Mouse (Mus musculus) CH12.LX (cell line): ENCODE data around the gene Sowahc. TPM values are rescaled to one million over a fixed set of nuclear protein-coding genes. Genes with fewer than 3 reads are reported as not detected.
A peak's percentile ranks its signal among the peaks of the same experiment; 100 is the strongest.

Source experiments
- DNase-seq: peaks from one replicate; pipeline ENCODE4 v3.0.0-alpha.2; 2013; ENCODE audit errors: extremely low read depth
- H3K27ac ChIP-seq: 2 replicates; pipeline ENCODE4 v1.5.1; 2012; ENCODE audit warnings: low read depth, mild to moderate bottlenecking, control low read depth, moderate library complexity; ENCODE audit not compliant: insufficient read depth
- H3K27me3 ChIP-seq: replicated peaks from 2 replicates; pipeline ENCODE3; 2012; ENCODE audit warnings: inconsistent platforms
- H3K36me3 ChIP-seq, 2 experiments: replicated peaks in 1 of 2; 2 replicates each; pipeline versions ENCODE3 to v1.6.1; 2012; ENCODE audit warnings: inconsistent platforms in 1 of 2, low read length in 1 of 2, mild to moderate bottlenecking in 1 of 2, mixed read lengths in 1 of 2, moderate library complexity in 1 of 2; ENCODE audit not compliant: control insufficient read depth in 1 of 2, insufficient read depth in 1 of 2
- H3K4me1 ChIP-seq, 2 experiments: 2 replicates each; pipeline ENCODE4 v1.6.1; 2012; ENCODE audit warnings: inconsistent platforms in 1 of 2, moderate library complexity in 1 of 2; ENCODE audit not compliant: insufficient read depth in 2 of 2, control insufficient read depth in 1 of 2
- H3K4me2 ChIP-seq: 2 replicates; pipeline ENCODE4 v1.6.1; 2012; ENCODE audit warnings: low read depth, mild to moderate bottlenecking, control low read depth; ENCODE audit not compliant: poor library complexity, insufficient read depth, severe bottlenecking
- H3K4me3 ChIP-seq, 3 experiments: fragments of 150-350 bp in 1 of 3; sonication (generic) in 1 of 3; replicated peaks in 1 of 3; 2 replicates each; pipeline versions ENCODE3 to v1.5.1; 2011 to 2012; ENCODE audit warnings: low read depth in 2 of 3, low read length in 2 of 3, mild to moderate bottlenecking in 2 of 3, moderate library complexity in 2 of 3, control low read depth in 1 of 3, improper control_type of control experiment in 1 of 3, inconsistent platforms in 1 of 3, mixed read lengths in 1 of 3; ENCODE audit not compliant: poor library complexity in 1 of 3
- H3K79me2 ChIP-seq: replicated peaks from 2 replicates; pipeline ENCODE4 v1.6.1; 2012; ENCODE audit warnings: mild to moderate bottlenecking, moderate library complexity; ENCODE audit not compliant: control insufficient read depth, poor library complexity, insufficient read depth, severe bottlenecking; ENCODE audit errors: extremely low read depth
- H3K9ac ChIP-seq: 2 replicates; pipeline ENCODE4 v1.6.1; 2012; ENCODE audit warnings: low read depth, mild to moderate bottlenecking, control low read depth, moderate library complexity; ENCODE audit not compliant: insufficient read depth
- H3K9me3 ChIP-seq: replicated peaks from 2 replicates; pipeline ENCODE3; 2012; ENCODE audit warnings: low read length, inconsistent platforms, mixed read lengths
- BHLHE40 ChIP-seq: IDR thresholded peaks from 2 replicates; pipeline ENCODE4 v1.6.1; 2011; ENCODE audit warnings: mild to moderate bottlenecking, low read depth, low read length, improper control_type of control experiment
- CHD2 ChIP-seq: IDR thresholded peaks from 2 replicates; pipeline ENCODE4 v1.6.1; 2011; ENCODE audit warnings: low read length, improper control_type of control experiment
- E2F4 ChIP-seq: IDR thresholded peaks from 2 replicates; pipeline ENCODE4 v1.6.1; 2011; ENCODE audit warnings: low read depth, low read length, improper control_type of control experiment; ENCODE audit not compliant: insufficient replicate concordance
- ELF1 ChIP-seq: IDR thresholded peaks from 2 replicates; pipeline ENCODE4 v1.6.1; 2014; ENCODE audit warnings: low read depth, mild to moderate bottlenecking, inconsistent platforms, low read length, improper control_type of control experiment
- EP300 ChIP-seq: IDR thresholded peaks from 2 replicates; pipeline ENCODE4 v1.6.1; 2011; ENCODE audit warnings: low read length, improper control_type of control experiment
- ETS1 ChIP-seq: conservative IDR thresholded peaks from 2 replicates; pipeline ENCODE4 v1.6.1; 2012; ENCODE audit warnings: low read depth, mild to moderate bottlenecking, inconsistent platforms, low read length, improper control_type of control experiment, moderate library complexity
- HCFC1 ChIP-seq: IDR thresholded peaks from 2 replicates; pipeline ENCODE4 v1.6.1; 2012; ENCODE audit warnings: low read depth, mild to moderate bottlenecking, inconsistent platforms, low read length, improper control_type of control experiment
- IRF4 ChIP-seq: IDR thresholded peaks from 2 replicates; pipeline ENCODE4 v1.6.1; 2014; ENCODE audit warnings: low read depth, mild to moderate bottlenecking, inconsistent platforms, low read length, improper control_type of control experiment
- JUN ChIP-seq: IDR thresholded peaks from 2 replicates; pipeline ENCODE4 v1.6.1; 2011; ENCODE audit warnings: low read depth, mild to moderate bottlenecking, low read length, improper control_type of control experiment, moderate library complexity; ENCODE audit not compliant: insufficient read depth
- JUND ChIP-seq: conservative IDR thresholded peaks from 2 replicates; pipeline ENCODE4 v1.6.1; 2011; ENCODE audit warnings: low read depth, low read length, improper control_type of control experiment
- MAX ChIP-seq: IDR thresholded peaks from 2 replicates; pipeline ENCODE4 v1.6.1; 2011; ENCODE audit warnings: low read length, improper control_type of control experiment
- MAZ ChIP-seq: IDR thresholded peaks from 2 replicates; pipeline ENCODE4 v1.6.1; 2012; ENCODE audit warnings: low read depth, mild to moderate bottlenecking, inconsistent platforms, low read length, improper control_type of control experiment, moderate library complexity
- MXI1 ChIP-seq: IDR thresholded peaks from 2 replicates; pipeline ENCODE4 v1.6.1; 2011; ENCODE audit warnings: mild to moderate bottlenecking, low read depth, low read length, improper control_type of control experiment
- POLR2A ChIP-seq: IDR thresholded peaks from 2 replicates; pipeline ENCODE4 v1.6.1; 2011; ENCODE audit warnings: low read depth, mild to moderate bottlenecking, improper control_type of control experiment, low read length
- RCOR1 ChIP-seq: conservative IDR thresholded peaks from 2 replicates; pipeline ENCODE4 v1.6.1; 2012; ENCODE audit warnings: low read depth, mild to moderate bottlenecking, inconsistent platforms, low read length, improper control_type of control experiment
- SIN3A ChIP-seq: IDR thresholded peaks from 2 replicates; pipeline ENCODE4 v1.6.1; 2012; ENCODE audit warnings: low read length, improper control_type of control experiment, inconsistent platforms
- SMC3 ChIP-seq: IDR thresholded peaks from 2 replicates; pipeline ENCODE4 v1.6.1; 2011; ENCODE audit warnings: low read depth, low read length, improper control_type of control experiment
- UBTF ChIP-seq: IDR thresholded peaks from 2 replicates; pipeline ENCODE4 v1.6.1; 2012; ENCODE audit warnings: low read depth, mild to moderate bottlenecking, inconsistent platforms, low read length, improper control_type of control experiment, moderate library complexity
- USF1 ChIP-seq: IDR thresholded peaks from 2 replicates; pipeline ENCODE4 v1.6.1; 2014; ENCODE audit warnings: low read depth, mild to moderate bottlenecking, inconsistent platforms, low read length, improper control_type of control experiment
- ZKSCAN1 ChIP-seq: IDR thresholded peaks from 2 replicates; pipeline ENCODE4 v1.6.1; 2012; ENCODE audit warnings: low read depth, inconsistent platforms, low read length, improper control_type of control experiment, borderline replicate concordance
- dilution Hi-C: fragments of 300-500 bp; cut with MboI; formaldehyde crosslinking; loops from 2 replicates; pipeline ENCODE4 v1.14.3; 2020; ENCODE audit warnings: low sequenced_read_pairs; ENCODE audit not compliant: extremely low pct_unique_long_range_greater_than_20kb, extremely low pct_ligation_motif_present
- in situ Hi-C: fragments of 300-500 bp; cut with MboI; formaldehyde crosslinking; loops from 3 replicates; pipeline ENCODE4 v1.14.3; 2019; ENCODE audit warnings: low sequenced_read_pairs, low pct_ligation_motif_present, low pct_unique_long_range_greater_than_20kb, mixed read lengths
- polyA plus RNA-seq: library from polyadenylated mRNA; unstranded; fragments of >175 nt; gene quantifications from 2 replicates; pipeline ENCODE4 v1.2.1, GENCODE M21; 2012; ENCODE audit warnings: low read depth; ENCODE audit not compliant: insufficient read length
- total RNA-seq, 2 experiments: library from RNA; depleted of rRNA; stranded (reverse); fragments of 300-350 nt in 1 of 2; fragments of >200 nt in 1 of 2; gene quantifications; 2 replicates each; pipeline ENCODE4 v1.2.3; 2012 to 2014

The Sowahc gene
- total and polyA plus RNA-seq, 3 experiments = 19.9 to 50.0 (median 25.9) TPM

DNA sequence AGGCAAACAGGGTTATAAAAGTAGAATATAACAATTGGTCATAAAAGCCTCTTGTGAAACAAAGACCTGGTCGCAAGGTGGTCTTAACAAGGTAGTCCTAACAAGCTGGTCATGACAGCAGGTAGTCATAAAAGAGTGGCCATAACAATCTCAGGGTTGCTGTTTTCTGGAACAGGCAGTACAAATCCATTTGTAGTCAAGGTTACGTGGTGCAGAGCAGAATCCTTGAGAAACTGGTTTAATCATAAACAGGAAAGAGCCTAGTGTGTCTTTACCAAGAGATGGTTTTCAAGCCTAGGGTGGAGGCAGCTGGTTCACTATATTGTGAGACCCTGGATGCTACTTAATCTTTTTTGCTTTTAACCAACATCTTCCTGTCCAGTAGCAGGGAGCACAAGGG is 45.5 kb downstream of the Sowahc start:
- Histone ChIP-seq H3K79me2 (no peaks in the 10 kb centered on the region), H3K4me2 (no peak overlapping the region), H3K27ac (no peak overlapping the region), H3K4me3 (no peak overlapping the region), H3K9ac (no peak overlapping the region), H3K4me1 (peaks cover 5 to 43% of the 10 kb centered on the region in 2 experiments)
- dilution Hi-C loops = no loop called here
- DNase-seq = no peak
- no peak for TF ChIP-seq JUND
- no peak for TF ChIP-seq MAZ
- TF ChIP-seq ELF1 = no peak
- no peak for TF ChIP-seq HCFC1
- no peak for TF ChIP-seq UBTF
- TF ChIP-seq RCOR1 = no peak
- TF ChIP-seq POLR2A = no peak
- no peak for TF ChIP-seq CHD2
- no peak for TF ChIP-seq JUN
- no peak for TF ChIP-seq E2F4
- no peak for TF ChIP-seq SMC3
- TF ChIP-seq MAX = no peak
- TF ChIP-seq USF1 = no peak
- TF ChIP-seq ETS1 = no peak
- TF ChIP-seq MXI1 = no peak
- no peak for TF ChIP-seq ZKSCAN1
- TF ChIP-seq, all 38 proteins: peak for 0
- H3K36me3 ChIP-seq = no peaks in the 10 kb centered on the region
- no peaks in the 10 kb centered on the region for H3K9me3 ChIP-seq
- in situ Hi-C loops = no loop called here
- H3K27me3 ChIP-seq = no peaks in the 10 kb centered on the region

DNA sequence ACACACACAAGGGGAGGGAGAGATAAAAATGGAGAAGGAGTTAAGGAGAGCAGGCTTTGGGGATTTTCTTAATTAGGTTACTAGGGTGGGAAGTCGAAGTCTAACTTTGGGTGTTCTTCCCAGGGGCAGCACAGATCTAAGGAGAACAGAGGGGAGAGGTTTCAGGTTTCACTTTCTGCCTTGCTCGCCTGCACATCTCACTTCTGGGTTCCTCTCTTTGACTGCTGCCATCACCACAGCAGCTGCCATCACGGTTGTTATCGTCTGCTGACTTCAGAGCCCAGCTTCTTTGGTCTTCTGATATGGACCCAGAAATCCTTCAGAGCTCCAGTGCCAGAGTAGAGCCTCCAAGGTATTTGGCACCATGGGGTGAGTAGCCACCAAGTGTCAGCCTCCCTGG is 46.4 kb downstream of the Sowahc start:
- dilution Hi-C loops (no loop called here), in situ Hi-C loops (no loop called here)
- TF ChIP-seq SMC3 (peak; percentile 12; the same call in 1 of the 2 replicates), IRF4 (peak; percentile 53), BHLHE40 (0 out of 2 replicates have a peak, but pooled peaks have one; percentile 19), SIN3A (no peak), EP300 (peak; percentile 54)
- H3K79me2 ChIP-seq = no peaks in the 10 kb centered on the region
- H3K4me2 ChIP-seq = peak overlapping the region; percentile 32; the same call in 1 of the 2 replicates
- no peak overlapping the region for H3K27ac ChIP-seq
- H3K4me3 ChIP-seq = no peak overlapping the region
- H3K9ac ChIP-seq = no peak overlapping the region
- H3K27me3 ChIP-seq = no peaks in the 10 kb centered on the region
- H3K36me3 ChIP-seq = no peaks in the 10 kb centered on the region
- H3K9me3 ChIP-seq = no peaks in the 10 kb centered on the region
- no peak for DNase-seq
- peaks cover 5 to 41% of the 10 kb centered on the region in 2 experiments for H3K4me1 ChIP-seq
